Mouse (Mus musculus) megakaryocyte, embryonic 14.5 days (primary cell): ENCODE results near the gene Sdccag8.

Source experiments
- FLI1 ChIP-seq: IDR thresholded peaks from 2 replicates; pipeline ENCODE4 v1.6.1; 2012; ENCODE audit warnings: low read length, inconsistent platforms, mixed read lengths
- GATA1 ChIP-seq: IDR thresholded peaks from 3 replicates; pipeline ENCODE4 v1.6.1; 2012; ENCODE audit warnings: mixed read lengths, low read length, inconsistent platforms, borderline replicate concordance

DNA sequence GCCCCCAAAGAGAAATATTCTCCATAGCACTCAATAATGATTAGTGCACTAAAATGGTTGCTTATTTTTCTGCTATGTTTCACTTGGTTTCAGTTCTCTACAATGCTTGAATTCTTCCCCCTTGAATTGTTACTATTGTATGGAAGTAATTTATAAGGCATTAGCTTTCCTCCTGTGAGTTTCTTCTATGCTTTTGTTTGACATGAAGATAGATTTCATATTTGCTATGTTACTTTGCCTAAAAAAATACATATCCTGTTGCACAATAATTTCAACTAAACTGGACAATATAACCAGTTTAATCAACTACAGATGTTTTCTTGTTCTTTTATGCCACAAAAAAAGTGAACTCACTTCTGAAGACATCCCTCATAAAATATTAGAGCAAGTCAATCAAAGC is 4.3 kb upstream of the Sdccag8 start:
- TF ChIP-seq GATA1 (no peak), FLI1 (no peak)
